Mouse (Mus musculus) limb, embryonic 13.5 days (tissue): ENCODE measurements around the gene Pdk2. TPM values are rescaled to one million over a fixed set of nuclear protein-coding genes. Genes with fewer than 3 reads are reported as not detected.

ENCODE experiments used
- ATAC-seq: fragments of 200-750 bp; cut with Nextera tagmentation; 2 replicates; pipeline ENCODE4 v1.8.0; 2017; ENCODE audit warnings: low read depth, moderate number of reproducible peaks, moderate TSS enrichment; ENCODE audit not compliant: low FRiP score
- H3K27ac ChIP-seq: fragments of 300-500 bp; sonication (generic); 2 replicates; pipeline ENCODE4 v1.5.1; 2015; ENCODE audit warnings: inconsistent platforms, mild to moderate bottlenecking, moderate library complexity
- H3K27me3 ChIP-seq: fragments of 300-500 bp; sonication (generic); 2 replicates; pipeline ENCODE4 v1.6.1; 2015; ENCODE audit warnings: mild to moderate bottlenecking, inconsistent platforms
- H3K36me3 ChIP-seq: fragments of 300-500 bp; sonication (generic); 2 replicates; pipeline ENCODE4 v1.6.1; 2015; ENCODE audit warnings: inconsistent platforms, mild to moderate bottlenecking, moderate library complexity
- H3K4me1 ChIP-seq: fragments of 300-500 bp; sonication (generic); 2 replicates; pipeline ENCODE4 v1.6.1; 2015; ENCODE audit warnings: inconsistent platforms
- H3K4me2 ChIP-seq: fragments of 300-500 bp; sonication (generic); replicated peaks from 2 replicates; pipeline ENCODE4 v1.6.1; 2015; ENCODE audit warnings: inconsistent platforms, mild to moderate bottlenecking, moderate library complexity
- H3K4me3 ChIP-seq: fragments of 300-500 bp; sonication (generic); 2 replicates; pipeline ENCODE4 v1.5.1; 2015; ENCODE audit warnings: moderate library complexity, mild to moderate bottlenecking, inconsistent platforms
- H3K9ac ChIP-seq: fragments of 300-500 bp; sonication (generic); 2 replicates; pipeline ENCODE4 v1.6.1; 2015; ENCODE audit warnings: mild to moderate bottlenecking, inconsistent platforms
- H3K9me3 ChIP-seq: fragments of 300-500 bp; sonication (generic); 2 replicates; pipeline ENCODE4 v1.6.1; 2016; ENCODE audit warnings: inconsistent platforms
- WGBS: fragments of 180-500 bp; shearing (Covaris S2); methylation state at CpG from one replicate; pipeline ENCODE4 v1.1.7; 2015; 5-methylcytosine and 5-hydroxymethylcytosine counted together
- polyA plus RNA-seq: library from polyadenylated mRNA; unstranded; fragments of >200 nt; fragmentation: Nextera tagmentation; extraction: Ambion mirVana; gene quantifications from 2 replicates; pipeline ENCODE4 v1.2.1, GENCODE M21; 2015

Gene Pdk2
- polyA plus RNA-seq, 1 experiment from 2014 or later: 34.9 TPM

DNA sequence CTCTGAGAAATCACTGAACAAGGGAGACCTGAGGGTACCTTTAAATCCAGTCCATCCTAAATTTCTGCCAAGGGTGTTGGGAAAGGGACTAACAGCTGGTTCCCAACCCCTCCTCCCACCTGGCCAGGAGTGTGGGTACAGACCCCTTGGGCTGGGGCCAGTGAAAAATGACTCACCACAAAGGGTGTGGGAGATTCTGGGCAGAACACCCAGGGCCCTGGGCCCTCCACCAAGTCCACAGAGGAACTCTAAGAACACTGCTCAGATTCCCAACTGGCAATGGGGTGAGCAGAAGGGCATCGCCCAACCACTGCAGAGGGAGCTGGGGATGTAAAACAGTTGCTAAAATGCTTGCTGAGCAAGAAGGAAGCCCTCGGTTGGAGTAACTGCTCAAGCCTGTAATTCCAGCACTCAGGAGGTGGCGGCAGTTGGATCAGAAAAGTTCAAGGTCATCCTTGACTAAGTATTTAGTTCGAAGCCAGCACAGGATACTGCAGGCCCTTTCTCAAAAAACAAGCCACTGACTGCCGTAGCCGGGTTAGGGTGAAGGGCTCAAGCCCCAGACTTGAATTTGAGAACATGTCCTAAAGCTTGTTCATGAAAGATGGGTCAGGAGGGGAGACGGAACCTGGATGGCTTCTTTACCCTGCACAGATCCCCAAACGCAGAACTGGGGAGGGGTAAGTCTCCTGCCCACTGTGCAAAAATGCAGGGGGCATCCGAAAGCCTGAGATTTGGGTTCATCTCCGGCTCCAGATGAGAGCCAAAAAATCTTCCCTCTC is 52.2 kb downstream of the Pdk2 start:
- Histone ChIP-seq H3K9ac (peak overlapping the region; percentile 92), H3K27me3 (no peaks in the 10 kb centered on the region), H3K36me3 (no peaks in the 10 kb centered on the region), H3K4me3 (peak overlapping the region; percentile 94), H3K27ac (peak overlapping the region; percentile 95), H3K9me3 (no peaks in the 10 kb centered on the region), H3K4me2 (peak overlapping the region; percentile 100), H3K4me1 (peaks cover 62% of the 10 kb centered on the region)
- 15% methylated on average over 10 of the region's 10 CpGs for WGBS
- no peak for ATAC-seq

DNA sequence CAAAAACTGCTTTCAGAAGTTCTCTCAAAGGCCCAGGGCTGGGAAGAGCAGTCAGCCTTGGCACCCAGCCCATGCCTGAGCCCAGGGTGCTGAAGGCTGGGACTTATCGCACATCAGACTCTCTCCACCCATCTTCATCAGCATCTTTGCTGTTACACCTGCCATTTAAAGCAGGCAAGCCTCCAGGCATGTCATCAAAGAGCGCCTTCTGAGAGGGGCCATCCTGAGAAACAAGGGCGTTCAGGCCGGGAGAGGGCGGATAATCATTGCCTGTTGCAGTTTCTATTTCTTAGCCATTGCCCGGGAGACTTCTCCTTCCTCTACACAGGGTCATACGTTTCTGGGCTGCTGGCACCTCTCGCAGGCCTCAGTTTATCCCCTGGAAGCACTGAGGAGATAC is 53.3 kb downstream of the Pdk2 start:
- WGBS: 71% methylated on average over 8 of the region's 8 CpGs
- no peaks in the 10 kb centered on the region for H3K27me3 ChIP-seq
- no peak overlapping the region for H3K27ac ChIP-seq
- no peak overlapping the region for H3K4me3 ChIP-seq
- peaks cover 51% of the 10 kb centered on the region for H3K4me1 ChIP-seq
- no peak overlapping the region for H3K4me2 ChIP-seq
- ATAC-seq: no peak
- H3K36me3 ChIP-seq: no peaks in the 10 kb centered on the region
- H3K9me3 ChIP-seq: no peaks in the 10 kb centered on the region
- no peak overlapping the region for H3K9ac ChIP-seq

DNA sequence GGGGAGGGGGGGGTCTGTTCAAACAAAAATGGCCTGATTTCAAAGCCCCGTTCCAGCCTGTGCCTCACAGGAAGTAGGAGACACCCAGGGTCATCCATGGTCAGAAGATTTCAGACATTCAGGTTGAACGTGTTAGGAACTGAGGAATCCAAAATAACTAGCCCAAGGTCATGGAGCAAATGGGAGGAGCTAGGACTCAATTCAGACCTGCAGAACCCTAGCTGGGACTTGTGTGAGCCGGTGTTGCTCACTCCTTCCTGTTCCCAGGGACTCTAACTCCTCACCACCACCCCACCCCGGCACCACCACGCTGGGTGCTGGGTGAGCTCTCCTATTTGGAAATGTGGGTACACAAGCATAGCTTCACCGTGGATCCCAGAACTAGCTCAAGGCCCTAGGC is 53.8 kb downstream of the Pdk2 start:
- Histone ChIP-seq H3K4me3 (no peak overlapping the region), H3K36me3 (no peaks in the 10 kb centered on the region), H3K4me1 (peaks cover 46% of the 10 kb centered on the region), H3K27me3 (no peaks in the 10 kb centered on the region), H3K9me3 (no peaks in the 10 kb centered on the region), H3K4me2 (no peak overlapping the region), H3K9ac (no peak overlapping the region), H3K27ac (no peak overlapping the region)
- WGBS: 63% methylated on average over 6 of the region's 6 CpGs
- ATAC-seq: no peak

DNA sequence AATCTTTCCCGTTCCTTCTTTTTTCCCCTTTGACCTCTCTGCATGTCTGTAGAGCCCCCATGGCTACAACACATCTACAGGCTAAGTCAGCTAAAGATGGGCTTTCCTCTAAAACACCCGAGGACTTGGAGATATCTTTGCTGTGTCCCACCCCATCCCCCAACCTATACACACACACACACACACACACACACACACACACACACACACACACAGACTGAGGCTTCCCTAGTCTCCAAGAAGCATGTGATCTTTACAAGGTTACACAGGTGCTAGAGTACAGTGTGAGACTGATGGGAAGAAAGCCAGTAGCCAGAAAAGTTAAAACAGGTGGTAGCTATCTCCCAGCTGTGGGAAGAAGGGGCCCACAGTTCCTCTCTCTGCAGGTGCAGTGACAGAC is 54.7 kb downstream of the Pdk2 start:
- no peak overlapping the region for H3K4me3 ChIP-seq
- 63% methylated on average over 2 of the region's 2 CpGs for WGBS
- no peaks in the 10 kb centered on the region for H3K27me3 ChIP-seq
- no peak overlapping the region for H3K4me2 ChIP-seq
- no peak for ATAC-seq
- H3K36me3 ChIP-seq: no peaks in the 10 kb centered on the region
- H3K4me1 ChIP-seq: peaks cover 43% of the 10 kb centered on the region
- H3K9me3 ChIP-seq: no peaks in the 10 kb centered on the region
- H3K9ac ChIP-seq: no peak overlapping the region
- H3K27ac ChIP-seq: no peak overlapping the region

DNA sequence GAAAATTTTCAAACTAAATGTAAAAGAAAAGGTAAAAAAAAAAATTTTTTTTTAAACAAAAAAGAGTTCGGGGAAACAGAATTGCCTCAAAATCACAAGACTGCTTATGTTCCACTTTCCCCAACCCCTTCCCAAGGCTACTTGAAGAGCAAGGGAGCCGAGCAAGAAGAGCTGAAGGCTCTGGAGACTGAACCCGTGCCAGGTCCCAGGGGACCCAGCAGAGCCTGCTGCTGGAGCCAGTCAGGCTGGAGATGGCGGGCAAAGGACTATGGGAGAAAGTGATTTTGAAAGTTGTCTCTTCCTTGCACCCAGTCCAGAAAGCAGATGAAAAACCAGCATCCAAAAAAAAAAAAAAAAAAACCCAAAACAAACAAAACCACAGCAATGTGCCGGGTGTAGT is 55.3 kb downstream of the Pdk2 start:
- ATAC-seq: no peak
- no peaks in the 10 kb centered on the region for H3K27me3 ChIP-seq

DNA sequence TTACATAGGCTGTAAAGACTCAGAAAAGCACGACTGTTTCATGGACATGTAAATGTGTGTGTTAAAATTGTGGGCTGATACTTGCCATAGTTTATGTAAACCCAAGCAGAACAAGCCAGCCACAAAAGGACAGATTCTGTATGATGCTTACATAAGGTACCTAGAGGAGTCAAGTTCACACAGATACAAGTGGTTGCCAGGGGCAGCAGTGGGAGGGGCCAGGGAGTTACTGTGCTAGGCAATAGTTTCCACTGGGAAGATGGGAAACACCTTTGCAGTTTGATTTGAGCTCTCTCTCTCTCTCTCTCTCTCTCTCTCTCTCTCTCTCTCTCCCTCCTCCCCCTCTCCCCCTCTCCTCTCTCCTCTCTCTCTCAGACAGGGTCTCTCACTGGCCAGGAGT is 56.0 kb downstream of the Pdk2 start:
- WGBS: 51% methylated on average over 1 of the region's 1 CpGs
- no peak for ATAC-seq

More for the DNA sequence above, 55.3 kb downstream of the Pdk2 start:
- H3K27ac ChIP-seq: no peak overlapping the region
- H3K9ac ChIP-seq: no peak overlapping the region
- H3K4me1 ChIP-seq: peaks cover 43% of the 10 kb centered on the region
- no peaks in the 10 kb centered on the region for H3K36me3 ChIP-seq
- no peak overlapping the region for H3K4me3 ChIP-seq
- H3K9me3 ChIP-seq: no peaks in the 10 kb centered on the region
- 78% methylated on average over 5 of the region's 5 CpGs for WGBS
- no peak overlapping the region for H3K4me2 ChIP-seq

DNA sequence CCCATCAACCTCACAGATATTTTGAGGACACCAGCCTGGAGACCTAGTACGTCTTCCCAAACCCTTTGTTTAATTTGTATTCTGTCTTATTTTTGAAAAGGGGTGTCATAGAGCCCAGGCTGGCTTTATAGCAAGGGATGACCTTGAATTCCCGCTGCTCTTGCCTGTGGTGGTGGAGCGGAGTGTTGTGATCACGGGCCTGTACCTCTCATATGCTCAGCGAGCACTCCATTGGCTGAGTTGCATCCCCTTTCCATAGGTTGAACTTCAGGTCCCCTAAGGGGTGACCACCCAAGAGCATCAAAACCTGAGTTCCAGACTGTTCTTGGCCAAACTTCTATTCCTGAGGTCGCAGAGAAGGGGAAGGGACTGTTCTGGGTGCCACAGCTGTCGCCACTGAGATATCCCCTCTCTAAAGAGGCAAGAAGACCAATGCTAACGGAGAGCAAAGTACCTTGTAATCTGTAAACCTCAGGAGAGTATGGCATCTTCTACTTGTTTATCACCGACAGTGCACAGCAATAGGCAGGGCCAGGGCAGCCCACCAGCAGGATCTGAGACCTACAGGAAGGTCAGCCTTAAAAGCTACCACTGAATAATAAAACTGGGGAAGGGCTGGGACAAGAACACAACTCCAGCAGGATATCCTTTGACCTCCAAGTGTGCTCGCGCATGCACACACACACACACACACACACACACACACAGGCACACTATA is 61.5 kb downstream of the Pdk2 start:
- no peak overlapping the region for H3K9ac ChIP-seq
- peaks cover 12% of the 10 kb centered on the region for H3K4me1 ChIP-seq
- whole genome bisulfite sequencing: 78% methylated on average over 11 of the region's 11 CpGs
- H3K27me3 ChIP-seq: no peaks in the 10 kb centered on the region
- peak overlapping the region; percentile 33 for H3K4me3 ChIP-seq
- peak overlapping the region; percentile 60 for H3K4me2 ChIP-seq
- H3K9me3 ChIP-seq: no peaks in the 10 kb centered on the region
- no peaks in the 10 kb centered on the region for H3K36me3 ChIP-seq
- 0 out of 2 replicates have a peak, but pooled peaks have one; percentile 22 for ATAC-seq
- H3K27ac ChIP-seq: no peak overlapping the region

More for the DNA sequence above, 56.0 kb downstream of the Pdk2 start:
- H3K4me3 ChIP-seq: no peak overlapping the region
- no peak overlapping the region for H3K9ac ChIP-seq
- H3K4me1 ChIP-seq: peaks cover 38% of the 10 kb centered on the region
- H3K4me2 ChIP-seq: no peak overlapping the region
- H3K27ac ChIP-seq: no peak overlapping the region
- H3K36me3 ChIP-seq: no peaks in the 10 kb centered on the region
- H3K9me3 ChIP-seq: no peaks in the 10 kb centered on the region
- no peaks in the 10 kb centered on the region for H3K27me3 ChIP-seq

DNA sequence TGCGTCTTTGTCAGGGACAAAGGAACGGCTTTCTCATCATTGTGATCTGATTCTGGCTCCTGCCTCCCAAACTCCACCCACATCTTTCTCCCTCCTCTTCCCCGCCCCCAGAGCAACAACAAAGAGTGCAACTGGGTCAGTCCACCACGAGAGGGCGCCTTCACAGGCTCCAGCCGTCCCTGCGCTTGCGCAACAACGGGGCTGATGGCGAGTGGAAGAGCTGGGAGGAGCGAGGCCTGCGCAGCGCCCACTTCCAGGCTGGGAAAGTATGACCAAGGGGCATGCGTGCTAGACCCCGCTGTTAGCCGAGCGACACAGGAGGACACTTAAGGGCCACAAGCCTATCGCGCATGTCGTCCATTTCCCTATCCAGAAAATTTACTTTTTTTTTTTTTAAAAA is 62.2 kb downstream of the Pdk2 start:
- H3K4me3 ChIP-seq: peak overlapping the region; percentile 33

DNA sequence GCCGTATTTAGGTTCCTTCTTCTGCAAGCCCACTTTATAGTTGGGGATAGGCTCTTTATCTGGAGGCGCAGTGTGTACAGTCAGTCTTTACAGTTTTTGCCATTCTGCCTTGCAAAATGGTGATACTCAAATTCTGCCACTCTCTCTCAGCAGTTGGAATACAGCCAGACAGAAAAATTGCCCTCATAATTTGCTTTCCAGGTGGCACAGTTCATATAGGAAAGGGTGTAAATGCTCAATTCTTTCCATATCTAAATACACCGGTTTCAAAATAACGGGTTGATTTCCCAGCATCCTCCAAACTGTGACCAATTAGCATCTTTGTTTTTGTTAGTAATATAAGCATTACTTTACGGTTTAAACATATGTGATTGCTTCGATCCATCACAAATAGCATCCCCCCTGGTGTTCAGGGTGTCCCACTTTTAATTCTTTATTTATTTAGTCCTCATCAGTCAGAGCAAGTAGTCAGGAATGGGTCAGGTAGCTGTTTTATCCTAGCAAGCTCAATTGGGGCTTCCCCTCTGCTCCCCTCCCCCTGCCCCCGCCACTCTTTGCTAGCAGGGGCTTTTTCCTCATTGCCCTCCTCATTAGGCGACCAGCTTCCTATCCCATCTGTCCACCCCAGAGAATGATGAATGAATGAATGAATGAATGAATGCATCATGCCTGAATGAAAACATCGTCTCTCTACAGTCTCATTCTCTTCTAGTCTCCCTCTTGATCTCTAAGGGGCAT is 62.8 kb downstream of the Pdk2 start:
- peak overlapping the region; percentile 60 for H3K4me2 ChIP-seq
- no peaks in the 10 kb centered on the region for H3K36me3 ChIP-seq
- H3K27me3 ChIP-seq: no peaks in the 10 kb centered on the region
- H3K9me3 ChIP-seq: no peaks in the 10 kb centered on the region
- 44% methylated on average over 9 of the region's 9 CpGs for WGBS
- peaks cover 12% of the 10 kb centered on the region for H3K4me1 ChIP-seq
- H3K9ac ChIP-seq: peak overlapping the region; percentile 51; the same call in 1 of the 2 replicates
- ATAC-seq: peak; percentile 24; the same call in 1 of the 2 replicates
- no peak overlapping the region for H3K27ac ChIP-seq
- peak overlapping the region; percentile 33 for H3K4me3 ChIP-seq

More for the DNA sequence above, 62.2 kb downstream of the Pdk2 start:
- Histone ChIP-seq H3K27me3 (no peaks in the 10 kb centered on the region), H3K9me3 (no peaks in the 10 kb centered on the region), H3K36me3 (no peaks in the 10 kb centered on the region), H3K27ac (no peak overlapping the region), H3K4me2 (peak overlapping the region; percentile 60), H3K4me1 (peaks cover 12% of the 10 kb centered on the region), H3K9ac (peak overlapping the region; percentile 51; the same call in 1 of the 2 replicates)
- under 1% methylated on average over 20 of the region's 20 CpGs for WGBS
- peak; percentile 93 for ATAC-seq

Other genes starting within 250 kb of the Pdk2 start
- gene Col1a1, start 105.1 kb downstream of the Pdk2 start, polyA plus RNA-seq: 1,007 and 1,170 TPM in 2 replicates
- not detected in 2 replicates for gene Hils1, start 73.8 kb downstream of the Pdk2 start, polyA plus RNA-seq
- gene Sgca, start 65.0 kb downstream of the Pdk2 start, polyA plus RNA-seq: 6.1 and 7.1 TPM in 2 replicates
- gene Ppp1r9b, start 50.3 kb downstream of the Pdk2 start, polyA plus RNA-seq: 11.4 and 11.8 TPM in 2 replicates
- gene Samd14, start 31.5 kb downstream of the Pdk2 start, polyA plus RNA-seq: 37.2 and 37.7 TPM in 2 replicates
- gene Itga3, start 35.4 kb upstream of the Pdk2 start, polyA plus RNA-seq: 6.4 and 8.9 TPM in 2 replicates
- gene Dlx3, start 78.8 kb upstream of the Pdk2 start, polyA plus RNA-seq: 10.2 and 14.2 TPM in 2 replicates
- 2.2 and 2.7 TPM in 2 replicates for gene Dlx4, start 104.9 kb upstream of the Pdk2 start, polyA plus RNA-seq
- gene Tac4, start 220.2 kb upstream of the Pdk2 start, polyA plus RNA-seq: 0.15 and 0.27 TPM in 2 replicates